Comparison of ENCODE assay signal across 8 mouse cellular contexts in the genomic region with DNA sequence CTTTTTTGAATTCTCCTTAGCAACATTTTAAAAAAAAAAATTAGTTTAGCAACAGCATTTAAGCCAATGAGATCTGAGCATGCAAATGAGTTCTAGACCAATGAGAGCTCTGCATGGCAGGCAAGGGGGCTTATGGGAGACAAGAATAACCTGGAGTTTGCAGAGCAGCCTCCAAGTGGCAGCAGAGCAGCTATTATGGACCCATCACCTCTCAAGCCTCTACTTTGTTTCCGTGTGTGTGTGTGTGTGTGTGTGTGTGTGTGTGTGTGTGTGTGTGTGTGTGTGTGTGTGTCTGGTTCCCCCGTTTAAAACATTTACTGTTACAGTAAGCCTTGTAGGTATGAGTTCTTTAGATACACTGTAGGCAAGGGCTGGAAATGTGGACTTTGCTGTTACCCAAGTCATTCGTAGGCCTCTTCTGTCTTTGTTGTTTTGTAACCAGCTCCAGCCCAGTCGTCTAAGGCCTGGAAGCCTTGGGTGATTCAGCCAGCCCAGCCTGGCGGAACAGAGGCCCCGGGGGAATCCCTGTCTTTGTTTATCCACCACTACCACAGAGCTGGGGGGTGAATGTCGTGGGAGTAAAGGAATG. TPM values are rescaled to one million over a fixed set of nuclear protein-coding genes. Genes with fewer than 3 reads are reported as not detected.
DNase-seq lines count a peak whose midpoint lies in the region; ATAC-seq and TF ChIP-seq lines count a peak whose summit lies in the region.

No protein-coding gene starts in this region.

- intact Hi-C loops in heart, adult 2 months (cut with DNase I) = loop anchor here (2.0 to 10.0 kb wide), 2 partner anchors 52 to 280 kb away; partner anchors contain the start of genes Gtf2e1 and Rabl3

- peak; percentile 66 to 67 for DNase-seq in urinary bladder, postnatal 4 days (ENCODE audit: low spot score in 2 of 2)
- no peak for DNase-seq in urinary bladder, postnatal 10 days (ENCODE audit: low spot score)
- DNase-seq in embryonic facial prominence, embryonic 10.5 days (ENCODE audit: low spot score) = peak; percentile 79
- peak; percentile 65 to 81 for DNase-seq in heart, adult 2 months
- peak; percentile 74 for DNase-seq in kidney, adult 18-20 months
- peak; percentile 90 for DNase-seq in midbrain, embryonic 14.5 days
- peak; percentile 35 to 40 for DNase-seq in spleen, adult 2 months (ENCODE audit: low read depth in 1 of 2, low spot score in 2 of 2)

- H3K4me3 ChIP-seq in embryonic facial prominence, embryonic 10.5 days = peak overlapping the region; percentile 32; the same call in 1 of the 2 replicates
- no peak overlapping the region for H3K4me3 ChIP-seq in heart, adult 2 months
- H3K4me3 ChIP-seq in limb, embryonic 12.5 days (replicated peaks) = no peak overlapping the region
- H3K4me3 ChIP-seq in midbrain, embryonic 14.5 days (replicated peaks; ENCODE audit: low read depth, low read length) = no peak overlapping the region
- H3K4me3 ChIP-seq in spleen, adult 2 months (ENCODE audit: extremely low read depth, insufficient read depth, insufficient read length) = no peak overlapping the region

- no peak overlapping the region for H3K9ac ChIP-seq in heart, adult 2 months (ENCODE audit: low read depth, low read length)
- H3K9ac ChIP-seq in limb, embryonic 12.5 days (replicated peaks) = no peak overlapping the region
- no peak overlapping the region for H3K9ac ChIP-seq in midbrain, embryonic 14.5 days (replicated peaks; ENCODE audit: low read length)

- H3K79me2 ChIP-seq in heart, adult 2 months (replicated peaks; ENCODE audit: control insufficient read depth, insufficient read depth, low read length) = no peaks in the 10 kb centered on the region

- H3K27me3 ChIP-seq in embryonic facial prominence, embryonic 10.5 days (replicated peaks; ENCODE audit: low read depth, poor library complexity, severe bottlenecking) = no peaks in the 10 kb centered on the region
- no peaks in the 10 kb centered on the region for H3K27me3 ChIP-seq in heart, adult 2 months (ENCODE audit: control insufficient read depth, insufficient read depth, low read length)
- H3K27me3 ChIP-seq in limb, embryonic 12.5 days = no peaks in the 10 kb centered on the region
- H3K27me3 ChIP-seq in midbrain, embryonic 14.5 days (ENCODE audit: control insufficient read depth, insufficient read depth, low read length) = no peaks in the 10 kb centered on the region
- H3K27me3 ChIP-seq in spleen, adult 2 months (ENCODE audit: control insufficient read depth, insufficient read depth, low read length) = no peaks in the 10 kb centered on the region

- TF ChIP-seq CTCF in heart, adult 2 months (IDR thresholded peaks at IDR 0.05) = peak; percentile 66
- TF ChIP-seq CTCF in spleen, adult 2 months (IDR thresholded peaks at IDR 0.05; ENCODE audit: extremely low read depth, insufficient read depth, insufficient read length, insufficient replicate concordance) = no peak

- H3K4me2 ChIP-seq in limb, embryonic 12.5 days = peak overlapping the region; percentile 24; the same call in 1 of the 2 replicates
- peak overlapping the region; percentile 23 for H3K4me2 ChIP-seq in midbrain, embryonic 14.5 days (ENCODE audit: low read length)

- ATAC-seq in limb, embryonic 12.5 days (ENCODE audit: insufficient number of reproducible peaks, insufficient read depth, low FRiP score, low TSS enrichment, low read depth) = peak; percentile 89
- peak; percentile 92 for ATAC-seq in midbrain, embryonic 14.5 days (ENCODE audit: low FRiP score, low TSS enrichment)

- no peaks in the 10 kb centered on the region; the same call in 1 of the 2 replicates for H3K9me3 ChIP-seq in embryonic facial prominence, embryonic 10.5 days
- no peaks in the 10 kb centered on the region for H3K9me3 ChIP-seq in limb, embryonic 12.5 days
- H3K9me3 ChIP-seq in midbrain, embryonic 14.5 days (ENCODE audit: control insufficient read depth, low read length) = no peaks in the 10 kb centered on the region

- WGBS in embryonic facial prominence, embryonic 10.5 days = 27% methylated on average over 7 of the region's 7 CpGs
- WGBS in heart, adult 2 months = 20% methylated on average over 7 of the region's 7 CpGs
- WGBS in limb, embryonic 12.5 days = 43% methylated on average over 7 of the region's 7 CpGs
- 17% methylated on average over 7 of the region's 7 CpGs for WGBS in midbrain, embryonic 14.5 days
- 32% methylated on average over 7 of the region's 7 CpGs for WGBS in spleen, adult 2 months

- H3K36me3 ChIP-seq in embryonic facial prominence, embryonic 10.5 days (replicated peaks) = peaks cover 52% of the 10 kb centered on the region
- H3K36me3 ChIP-seq in heart, adult 2 months (ENCODE audit: control insufficient read depth, insufficient read depth, low read length) = peaks cover 4% of the 10 kb centered on the region
- H3K36me3 ChIP-seq in limb, embryonic 12.5 days = peaks cover 59% of the 10 kb centered on the region
- H3K36me3 ChIP-seq in midbrain, embryonic 14.5 days (ENCODE audit: control insufficient read depth, insufficient read depth, low read length) = no peaks in the 10 kb centered on the region
- H3K36me3 ChIP-seq in spleen, adult 2 months (ENCODE audit: control insufficient read depth, insufficient read depth, low read length) = no peaks in the 10 kb centered on the region

- peak overlapping the region; percentile 76 for H3K27ac ChIP-seq in embryonic facial prominence, embryonic 10.5 days (replicated peaks)
- peak overlapping the region; percentile 72 for H3K27ac ChIP-seq in heart, adult 2 months
- H3K27ac ChIP-seq in limb, embryonic 12.5 days = peak overlapping the region; percentile 77
- H3K27ac ChIP-seq in midbrain, embryonic 14.5 days (replicated peaks; ENCODE audit: low read depth, low read length) = peak overlapping the region; percentile 78
- H3K27ac ChIP-seq in spleen, adult 2 months (ENCODE audit: insufficient read depth, low read length) = peak overlapping the region; percentile 48; the same call in 1 of the 2 replicates

- peaks cover 27% of the 10 kb centered on the region for H3K4me1 ChIP-seq in embryonic facial prominence, embryonic 10.5 days
- peaks cover 14% of the 10 kb centered on the region for H3K4me1 ChIP-seq in heart, adult 2 months (ENCODE audit: control insufficient read depth, insufficient read depth, low read length)
- peaks cover 28% of the 10 kb centered on the region for H3K4me1 ChIP-seq in limb, embryonic 12.5 days (replicated peaks)
- H3K4me1 ChIP-seq in midbrain, embryonic 14.5 days (ENCODE audit: control insufficient read depth, insufficient read depth, low read length) = peaks cover 14% of the 10 kb centered on the region
- H3K4me1 ChIP-seq in spleen, adult 2 months (ENCODE audit: control insufficient read depth, insufficient read depth, insufficient read length) = peaks cover 8% of the 10 kb centered on the region; the same call in 1 of the 2 replicates

- no peak for TF ChIP-seq POLR2A in heart, adult 2 months (IDR thresholded peaks at IDR 0.05; ENCODE audit: insufficient read depth, low read depth, low read length)
- TF ChIP-seq POLR2A in spleen, adult 2 months (IDR thresholded peaks at IDR 0.05; ENCODE audit: low read depth, low read length) = no peak

- TF ChIP-seq EP300 in heart, adult 2 months (IDR thresholded peaks at IDR 0.05; ENCODE audit: insufficient read depth, low read depth, low read length) = peak; percentile 80

RNA-seq across cellular contexts. Expression of gene Fstl1, which starts 37.8 kb away (rescaled TPM):
- 192 and 210 TPM in 2 replicates for polyA plus RNA-seq in embryonic facial prominence, embryonic 10.5 days (2016; fragmentation: Nextera tagmentation; extraction: Ambion mirVana)
- 10 to 100 TPM; 43.6 to 57.6 TPM for total RNA-seq in heart, adult 2 months (2021)
- polyA plus RNA-seq in heart, adult 2 months (2012; rRNA removed) = 39.7 and 68.4 TPM in 2 replicates
- polyA plus RNA-seq in limb, embryonic 12.5 days (2016; fragmentation: Nextera tagmentation; extraction: Ambion mirVana) = 385 and 432 TPM in 2 replicates
- 52.6 and 105 TPM in 2 replicates for polyA plus RNA-seq in midbrain, embryonic 14.5 days (2014; fragmentation: Nextera tagmentation; extraction: Ambion mirVana)
- 10.3 and 11.5 TPM in 2 replicates for polyA plus RNA-seq in spleen, adult 2 months (2012; rRNA removed)

RNA-seq across cellular contexts. Expression of gene Gm36028, which starts 46.5 kb away (rescaled TPM):
- polyA plus RNA-seq in embryonic facial prominence, embryonic 10.5 days (2016; fragmentation: Nextera tagmentation; extraction: Ambion mirVana) = 0.62 and 0.85 TPM in 2 replicates
- total RNA-seq in heart, adult 2 months (2021) = 1 to 10 TPM; 1.0 TPM
- polyA plus RNA-seq in heart, adult 2 months (2012; rRNA removed) = 0.10 and 0.35 TPM in 2 replicates
- 0.19 TPM in 2 replicates for polyA plus RNA-seq in limb, embryonic 12.5 days (2016; fragmentation: Nextera tagmentation; extraction: Ambion mirVana)
- 0.20 TPM in 1 of 2 replicates, not detected in the other for polyA plus RNA-seq in midbrain, embryonic 14.5 days (2014; fragmentation: Nextera tagmentation; extraction: Ambion mirVana)
- not detected in 2 replicates for polyA plus RNA-seq in spleen, adult 2 months (2012; rRNA removed)

RNA-seq across cellular contexts. Expression of gene Lrrc58, which starts 53.7 kb away (rescaled TPM):
- 68.3 and 68.9 TPM in 2 replicates for polyA plus RNA-seq in embryonic facial prominence, embryonic 10.5 days (2016; fragmentation: Nextera tagmentation; extraction: Ambion mirVana)
- total RNA-seq in heart, adult 2 months (2021) = 10 to 100 TPM; 64.4 to 83.5 TPM
- 11.8 and 21.1 TPM in 2 replicates for polyA plus RNA-seq in heart, adult 2 months (2012; rRNA removed)
- 66.7 and 71.9 TPM in 2 replicates for polyA plus RNA-seq in limb, embryonic 12.5 days (2016; fragmentation: Nextera tagmentation; extraction: Ambion mirVana)
- polyA plus RNA-seq in midbrain, embryonic 14.5 days (2014; fragmentation: Nextera tagmentation; extraction: Ambion mirVana) = 43.1 and 46.6 TPM in 2 replicates
- polyA plus RNA-seq in spleen, adult 2 months (2012; rRNA removed) = 4.8 and 7.1 TPM in 2 replicates
